28 mouse cellular contexts compared by ENCODE assay signal in the genomic region with DNA sequence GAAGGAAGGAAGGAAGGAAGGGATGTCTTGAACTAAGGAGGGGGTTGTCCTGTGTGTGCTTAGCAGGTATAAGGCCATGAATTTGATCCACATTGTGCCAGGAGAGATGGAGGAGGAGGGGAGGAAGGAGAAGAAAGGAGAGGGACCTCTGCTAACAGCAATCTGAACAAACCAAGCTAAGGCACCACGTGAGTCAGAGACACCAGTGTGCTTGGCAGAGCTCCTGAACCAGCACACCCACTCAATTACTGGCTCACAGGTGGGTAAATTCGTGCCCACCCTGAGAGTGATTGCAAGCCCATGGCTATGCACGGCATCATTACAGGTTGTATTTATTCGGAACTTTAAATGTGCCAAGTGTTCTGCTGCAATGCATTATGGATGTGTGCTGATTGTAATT.
"Had no signal": no experiment of that assay in that cellular context is flagged by ENCODE, and none has a peak within 500 bp of the region (broad histone marks: within the 10 kb centered on the region; RNA-seq: fewer than 3 reads in every experiment).

No protein-coding gene starts in this region.

- H3K36me3 ChIP-seq: embryonic facial prominence, embryonic 10.5 days; embryonic facial prominence, embryonic 12.5 days; embryonic facial prominence, embryonic 13.5 days; embryonic facial prominence, embryonic 15.5 days; forebrain, embryonic 10.5 days; forebrain, embryonic 12.5 days; forebrain, embryonic 15.5 days had no signal

- H3K4me2 ChIP-seq: embryonic facial prominence, embryonic 12.5 days; embryonic facial prominence, embryonic 13.5 days; embryonic facial prominence, embryonic 15.5 days; forebrain, embryonic 12.5 days; forebrain, embryonic 13.5 days; forebrain, embryonic 15.5 days had no signal

- H3K27me3 ChIP-seq: embryonic facial prominence, embryonic 12.5 days; embryonic facial prominence, embryonic 13.5 days; embryonic facial prominence, embryonic 15.5 days; forebrain, embryonic 12.5 days; forebrain, embryonic 13.5 days; forebrain, embryonic 15.5 days had no signal

- H3K9ac ChIP-seq: embryonic facial prominence, embryonic 12.5 days; embryonic facial prominence, embryonic 13.5 days; embryonic facial prominence, embryonic 15.5 days; forebrain, embryonic 12.5 days; forebrain, embryonic 13.5 days; forebrain, embryonic 15.5 days; forebrain, postnatal 0 days had no signal

- H3K4me3 ChIP-seq: embryonic facial prominence, embryonic 10.5 days; embryonic facial prominence, embryonic 12.5 days; embryonic facial prominence, embryonic 13.5 days; embryonic facial prominence, embryonic 15.5 days; erythroblast, embryonic 14.5 days; forebrain, embryonic 10.5 days; forebrain, embryonic 12.5 days; forebrain, embryonic 13.5 days; forebrain, embryonic 15.5 days; gastrocnemius, adult 2 months; heart, adult 2 months had no signal

- H3K9me3 ChIP-seq: embryonic facial prominence, embryonic 10.5 days; embryonic facial prominence, embryonic 12.5 days; embryonic facial prominence, embryonic 13.5 days; embryonic facial prominence, embryonic 15.5 days; forebrain, embryonic 10.5 days; forebrain, embryonic 12.5 days; forebrain, embryonic 13.5 days; forebrain, embryonic 15.5 days had no signal

- ATAC-seq: forebrain, embryonic 13.5 days; forebrain, embryonic 14.5 days; forebrain, embryonic 15.5 days; forebrain, embryonic 16.5 days; forebrain, postnatal 0 days had no signal

- DNase-seq: cerebellum, adult 2 months; cerebellum, adult 8-10 months; cerebellum, adult 9-10 months; cerebellum, adult 9-11 months; cerebellum, postnatal 10 days; cerebellum, postnatal 14 days; cerebellum, postnatal 25 days; cerebellum, postnatal 36 days; embryo, embryonic 11 days; forebrain, postnatal 0 days; gastrocnemius, adult 2 months; gastrocnemius, postnatal 10 days; gastrocnemius, postnatal 14 days; gastrocnemius, postnatal 25 days; gastrocnemius, postnatal 36 days; heart, adult 18-20 months; heart, adult 2 months had no signal

- H3K27ac ChIP-seq: embryonic facial prominence, embryonic 10.5 days; embryonic facial prominence, embryonic 12.5 days; embryonic facial prominence, embryonic 13.5 days; embryonic facial prominence, embryonic 15.5 days; forebrain, embryonic 10.5 days; forebrain, embryonic 12.5 days; forebrain, embryonic 13.5 days; forebrain, embryonic 15.5 days; gastrocnemius, adult 2 months; heart, adult 2 months had no signal

- H3K4me1 ChIP-seq: embryonic facial prominence, embryonic 10.5 days; embryonic facial prominence, embryonic 12.5 days; embryonic facial prominence, embryonic 13.5 days; embryonic facial prominence, embryonic 15.5 days; forebrain, embryonic 10.5 days; forebrain, embryonic 12.5 days; forebrain, embryonic 13.5 days; forebrain, embryonic 15.5 days had no signal
